Mouse (Mus musculus): ENCODE measurements around the gene Frmpd1. TPM values are rescaled to one million over a fixed set of nuclear protein-coding genes. Genes with fewer than 3 reads are reported as not detected.

Gene Frmpd1
- polyA plus RNA-seq, 1 experiment from 2014 or later, result 0.27 TPM

- H3K9ac ChIP-seq, result no peak overlapping the region
- H3K4me3 ChIP-seq, result no peak overlapping the region
- WGBS (ENCODE audit: insufficient replicate concordance), result 71% methylated on average over 7 of the region's 7 CpGs
- H3K27ac ChIP-seq, result no peak overlapping the region; the same call in 1 of the 2 replicates
- H3K4me1 ChIP-seq, result peaks cover 36% of the 10 kb centered on the region
- H3K27me3 ChIP-seq (replicated peaks), result no peaks in the 10 kb centered on the region
- no peaks in the 10 kb centered on the region for H3K9me3 ChIP-seq (replicated peaks)
- no peak for ATAC-seq
- no peaks in the 10 kb centered on the region for H3K36me3 ChIP-seq
- H3K4me2 ChIP-seq, result 0 out of 2 replicates have a peak overlapping the region, but pooled peaks have one; percentile 63
These were observed 57.5 kb downstream of the Frmpd1 start for GRCm38 (mm10) chr4:45242163-45242562.

GRCm38 (mm10) chr4:45243211-45243902 lies 58.7 kb downstream of the Frmpd1 start:
- H3K27ac ChIP-seq, result peak overlapping the region; percentile 79
- H3K9ac ChIP-seq, result peak overlapping the region; percentile 39; the same call in 1 of the 2 replicates
- peak overlapping the region; percentile 63 for H3K4me2 ChIP-seq
- no peaks in the 10 kb centered on the region for H3K9me3 ChIP-seq (replicated peaks)
- H3K4me3 ChIP-seq, result peak overlapping the region; percentile 12; the same call in 1 of the 2 replicates
- no peaks in the 10 kb centered on the region for H3K27me3 ChIP-seq (replicated peaks)
- no peaks in the 10 kb centered on the region for H3K36me3 ChIP-seq
- peak; percentile 93 for ATAC-seq
- peaks cover 36% of the 10 kb centered on the region for H3K4me1 ChIP-seq
- 16% methylated on average over 15 of the region's 15 CpGs for WGBS (ENCODE audit: insufficient replicate concordance)

- ATAC-seq, result no peak
- Histone ChIP-seq H3K9me3 (replicated peaks) (no peaks in the 10 kb centered on the region), H3K27ac (no peak overlapping the region), H3K4me3 (no peak overlapping the region), H3K4me1 (no peaks in the 10 kb centered on the region), H3K27me3 (replicated peaks) (peaks cover 3% of the 10 kb centered on the region; the same call in 1 of the 2 replicates), H3K4me2 (no peak overlapping the region), H3K36me3 (no peaks in the 10 kb centered on the region), H3K9ac (no peak overlapping the region)
- WGBS (ENCODE audit: insufficient replicate concordance), result 88% methylated on average over 8 of the region's 8 CpGs
These were observed 66.6 kb downstream of the Frmpd1 start for GRCm38 (mm10) chr4:45251265-45251664.

- WGBS (ENCODE audit: insufficient replicate concordance), result 48% methylated on average over 9 of the region's 9 CpGs
These were observed 68.2 kb downstream of the Frmpd1 start for GRCm38 (mm10) chr4:45252861-45253262.

GRCm38 (mm10) chr4:45253839-45254601 lies 69.3 kb downstream of the Frmpd1 start:
- Histone ChIP-seq H3K36me3 (no peaks in the 10 kb centered on the region), H3K4me1 (no peaks in the 10 kb centered on the region), H3K9ac (no peak overlapping the region), H3K9me3 (replicated peaks) (no peaks in the 10 kb centered on the region), H3K4me2 (no peak overlapping the region), H3K4me3 (no peak overlapping the region), H3K27ac (no peak overlapping the region), H3K27me3 (replicated peaks) (peaks cover 11% of the 10 kb centered on the region)
- no peak for ATAC-seq
- WGBS (ENCODE audit: insufficient replicate concordance), result 57% methylated on average over 11 of the region's 11 CpGs

More at GRCm38 (mm10) chr4:45252861-45253262, 68.2 kb downstream of the Frmpd1 start:
- Histone ChIP-seq H3K36me3 (no peaks in the 10 kb centered on the region), H3K9ac (no peak overlapping the region), H3K9me3 (replicated peaks) (no peaks in the 10 kb centered on the region), H3K4me1 (no peaks in the 10 kb centered on the region), H3K4me3 (no peak overlapping the region), H3K27me3 (replicated peaks) (peaks cover 3% of the 10 kb centered on the region; the same call in 1 of the 2 replicates), H3K27ac (no peak overlapping the region), H3K4me2 (no peak overlapping the region)
- ATAC-seq, result no peak

- 49% methylated on average over 4 of the region's 4 CpGs for WGBS (ENCODE audit: insufficient replicate concordance)
These were observed 74.7 kb downstream of the Frmpd1 start for GRCm38 (mm10) chr4:45259232-45259832.

GRCm38 (mm10) chr4:45261551-45261950 lies 76.9 kb downstream of the Frmpd1 start:
- no peak overlapping the region for H3K4me3 ChIP-seq
- no peak overlapping the region for H3K9ac ChIP-seq
- peaks cover 21% of the 10 kb centered on the region for H3K27me3 ChIP-seq (replicated peaks)
- H3K27ac ChIP-seq, result no peak overlapping the region
- WGBS (ENCODE audit: insufficient replicate concordance), result 74% methylated on average over 4 of the region's 4 CpGs
- H3K4me1 ChIP-seq, result 0 out of 2 replicates have a peak, but pooled peaks cover 9% of the 10 kb centered on the region
- H3K4me2 ChIP-seq, result no peak overlapping the region
- H3K9me3 ChIP-seq (replicated peaks), result no peaks in the 10 kb centered on the region
- ATAC-seq, result no peak
- no peaks in the 10 kb centered on the region for H3K36me3 ChIP-seq

More at GRCm38 (mm10) chr4:45259232-45259832, 74.7 kb downstream of the Frmpd1 start:
- no peak for ATAC-seq
- 0 out of 2 replicates have a peak, but pooled peaks cover 7% of the 10 kb centered on the region for H3K4me1 ChIP-seq
- H3K9ac ChIP-seq, result no peak overlapping the region
- H3K36me3 ChIP-seq, result no peaks in the 10 kb centered on the region
- H3K9me3 ChIP-seq (replicated peaks), result no peaks in the 10 kb centered on the region
- H3K27me3 ChIP-seq (replicated peaks), result peaks cover 23% of the 10 kb centered on the region
- no peak overlapping the region for H3K27ac ChIP-seq
- H3K4me3 ChIP-seq, result no peak overlapping the region
- no peak overlapping the region for H3K4me2 ChIP-seq

GRCm38 (mm10) chr4:45267883-45268282 lies 83.2 kb downstream of the Frmpd1 start:
- Histone ChIP-seq H3K9ac (no peak overlapping the region), H3K4me3 (no peak overlapping the region), H3K27ac (peak overlapping the region; percentile 62; the same call in 1 of the 2 replicates), H3K27me3 (replicated peaks) (no peaks in the 10 kb centered on the region), H3K9me3 (replicated peaks) (no peaks in the 10 kb centered on the region), H3K4me2 (peak overlapping the region; percentile 36), H3K36me3 (no peaks in the 10 kb centered on the region), H3K4me1 (peaks cover 38% of the 10 kb centered on the region)
- peak; percentile 89 for ATAC-seq
- 17% methylated on average over 3 of the region's 3 CpGs for WGBS (ENCODE audit: insufficient replicate concordance)

GRCm38 (mm10) chr4:45271041-45271452 lies 86.4 kb downstream of the Frmpd1 start:
- H3K27ac ChIP-seq, result no peak overlapping the region
- 94% methylated on average over 10 of the region's 10 CpGs for WGBS (ENCODE audit: insufficient replicate concordance)
- no peaks in the 10 kb centered on the region for H3K27me3 ChIP-seq (replicated peaks)
- H3K9me3 ChIP-seq (replicated peaks), result no peaks in the 10 kb centered on the region
- no peak overlapping the region for H3K4me2 ChIP-seq
- H3K36me3 ChIP-seq, result no peaks in the 10 kb centered on the region
- H3K4me3 ChIP-seq, result no peak overlapping the region
- H3K4me1 ChIP-seq, result peaks cover 29% of the 10 kb centered on the region
- ATAC-seq, result no peak
- no peak overlapping the region for H3K9ac ChIP-seq

GRCm38 (mm10) chr4:45275770-45276169 lies 91.1 kb downstream of the Frmpd1 start:
- no peak overlapping the region for H3K9ac ChIP-seq
- 77% methylated on average over 8 of the region's 8 CpGs for WGBS (ENCODE audit: insufficient replicate concordance)
- H3K4me2 ChIP-seq, result no peak overlapping the region
- no peak overlapping the region for H3K27ac ChIP-seq
- no peaks in the 10 kb centered on the region for H3K36me3 ChIP-seq
- H3K4me3 ChIP-seq, result no peak overlapping the region
- H3K9me3 ChIP-seq (replicated peaks), result no peaks in the 10 kb centered on the region
- ATAC-seq, result no peak
- H3K4me1 ChIP-seq, result no peaks in the 10 kb centered on the region; the same call in 1 of the 2 replicates
- 0 out of 2 replicates have a peak, but pooled peaks cover 4% of the 10 kb centered on the region for H3K27me3 ChIP-seq (replicated peaks)

GRCm38 (mm10) chr4:45279292-45279691 lies 94.6 kb downstream of the Frmpd1 start:
- H3K27ac ChIP-seq, result no peak overlapping the region
- H3K9ac ChIP-seq, result no peak overlapping the region
- WGBS (ENCODE audit: insufficient replicate concordance), result 65% methylated on average over 8 of the region's 8 CpGs
- no peak overlapping the region for H3K4me2 ChIP-seq
- no peaks in the 10 kb centered on the region for H3K9me3 ChIP-seq (replicated peaks)
- peak; percentile 8; the same call in 1 of the 2 replicates for ATAC-seq
- H3K4me1 ChIP-seq, result no peaks in the 10 kb centered on the region
- H3K4me3 ChIP-seq, result no peak overlapping the region
- H3K27me3 ChIP-seq (replicated peaks), result 0 out of 2 replicates have a peak, but pooled peaks cover 4% of the 10 kb centered on the region
- no peaks in the 10 kb centered on the region for H3K36me3 ChIP-seq
